Mouse (Mus musculus): ENCODE data around the gene Zbtb12. TPM values are rescaled to one million over a fixed set of nuclear protein-coding genes. Genes with fewer than 3 reads are reported as not detected.

The Zbtb12 gene
- total RNA-seq, 1 experiment: 9.4 TPM

DNA sequence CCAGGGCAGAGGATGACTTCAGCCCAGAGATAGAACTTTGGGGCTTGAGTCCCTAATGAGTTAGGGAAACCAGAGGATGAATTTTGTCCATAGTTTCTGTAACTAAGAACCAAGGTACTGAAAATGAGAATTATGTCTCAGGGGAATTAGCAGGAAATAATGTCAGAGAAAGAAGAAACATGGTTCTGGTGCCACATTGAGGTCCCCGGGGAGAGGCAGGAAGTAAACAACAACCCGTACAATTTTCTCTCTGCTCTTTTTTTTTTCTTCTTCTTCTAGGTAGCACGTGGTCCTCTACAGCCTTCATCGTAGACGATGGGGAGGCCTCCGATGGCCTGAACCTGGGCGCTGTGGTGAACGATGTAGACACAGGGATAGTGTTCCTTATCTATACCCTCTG lies 53.0 kb downstream of the Zbtb12 start:
- H3K4me3 ChIP-seq (ENCODE audit: insufficient read depth in 1 of 2, low read depth in 1 of 2, low read length in 2 of 2, poor library complexity in 1 of 2, severe bottlenecking in 1 of 2): no peak overlapping the region
- H3K9me3 ChIP-seq (ENCODE audit: control insufficient read depth, insufficient read depth, low read depth, low read length): no peaks in the 10 kb centered on the region
- H3K27ac ChIP-seq (ENCODE audit: insufficient read depth, low read depth, low read length, poor library complexity, severe bottlenecking): no peak overlapping the region
- no peak overlapping the region for H3K9ac ChIP-seq (ENCODE audit: insufficient read depth, low read depth, low read length, poor library complexity, severe bottlenecking)
- peaks cover 0 to 22% of the 10 kb centered on the region in 2 experiments; a peak in 2 of 4 replicates for H3K4me1 ChIP-seq (ENCODE audit: control insufficient read depth in 2 of 2, insufficient read depth in 2 of 2, low read length in 2 of 2, poor library complexity in 1 of 2)
- in situ Hi-C loops (cut with MboI; ENCODE audit: low sequenced_read_pairs in 2 of 2, unreplicated experiment in 2 of 2): no loop called here
- TF ChIP-seq ZNF384 (IDR thresholded peaks at IDR 0.05; ENCODE audit: low read depth, low read length) (no peak), HCFC1 (IDR thresholded peaks at IDR 0.05; ENCODE audit: borderline replicate concordance, insufficient read depth, low read length) (no peak), CHD2 (IDR thresholded peaks at IDR 0.05; ENCODE audit: low read depth, low read length) (no peak), MAFK (IDR thresholded peaks at IDR 0.05; ENCODE audit: insufficient read depth, low read depth, low read length) (no peak), ZC3H11A (IDR thresholded peaks at IDR 0.05; ENCODE audit: borderline replicate concordance, low read depth, low read length) (no peak)
- H3K36me3 ChIP-seq (ENCODE audit: control insufficient read depth, insufficient read depth, low read length, poor library complexity, severe bottlenecking): peaks cover 14% of the 10 kb centered on the region; the same call in 1 of the 2 replicates
- DNase-seq (ENCODE audit: low read depth, low spot score): no peak

DNA sequence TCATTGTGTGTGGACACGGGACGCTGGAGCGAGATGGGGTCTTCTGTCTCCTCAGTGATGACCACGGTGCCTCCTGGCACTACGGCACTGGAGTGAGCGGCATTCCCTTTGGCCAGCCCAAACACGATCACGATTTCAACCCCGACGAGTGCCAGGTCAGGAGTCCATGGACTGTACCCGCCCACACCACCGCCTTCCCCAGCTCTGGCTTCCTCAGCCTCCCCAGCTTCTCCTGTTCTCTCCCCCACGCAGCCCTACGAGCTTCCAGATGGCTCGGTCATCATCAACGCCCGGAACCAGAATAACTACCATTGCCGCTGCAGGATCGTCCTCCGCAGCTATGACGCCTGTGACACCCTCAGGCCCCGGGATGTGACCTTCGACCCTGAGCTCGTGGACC lies 54.7 kb downstream of the Zbtb12 start:
- Histone ChIP-seq H3K36me3 (ENCODE audit: control insufficient read depth, insufficient read depth, low read length, poor library complexity, severe bottlenecking) (peaks cover 14% of the 10 kb centered on the region; the same call in 1 of the 2 replicates), H3K9ac (ENCODE audit: insufficient read depth, low read depth, low read length, poor library complexity, severe bottlenecking) (peak overlapping the region; percentile 2; the same call in 1 of the 2 replicates), H3K4me3 (ENCODE audit: insufficient read depth in 1 of 2, low read depth in 1 of 2, low read length in 2 of 2, poor library complexity in 1 of 2, severe bottlenecking in 1 of 2) (peak overlapping the region; percentile 1 to 20; a peak in 1 of 4 replicates), H3K4me1 (ENCODE audit: control insufficient read depth in 2 of 2, insufficient read depth in 2 of 2, low read length in 2 of 2, poor library complexity in 1 of 2) (peaks cover 0 to 12% of the 10 kb centered on the region in 2 experiments; a peak in 2 of 4 replicates), H3K27ac (ENCODE audit: insufficient read depth, low read depth, low read length, poor library complexity, severe bottlenecking) (no peak overlapping the region), H3K9me3 (ENCODE audit: control insufficient read depth, insufficient read depth, low read depth, low read length) (no peaks in the 10 kb centered on the region)
- DNase-seq (ENCODE audit: low read depth, low spot score): no peak
- in situ Hi-C loops (cut with MboI; ENCODE audit: low sequenced_read_pairs in 2 of 2, unreplicated experiment in 2 of 2): no loop called here
- no peak for TF ChIP-seq HCFC1 (IDR thresholded peaks at IDR 0.05; ENCODE audit: borderline replicate concordance, insufficient read depth, low read length)
- no peak for TF ChIP-seq ZC3H11A (IDR thresholded peaks at IDR 0.05; ENCODE audit: borderline replicate concordance, low read depth, low read length)
- no peak for TF ChIP-seq CHD2 (IDR thresholded peaks at IDR 0.05; ENCODE audit: low read depth, low read length)
- no peak for TF ChIP-seq MAFK (IDR thresholded peaks at IDR 0.05; ENCODE audit: insufficient read depth, low read depth, low read length)
- no peak for TF ChIP-seq ZNF384 (IDR thresholded peaks at IDR 0.05; ENCODE audit: low read depth, low read length)

DNA sequence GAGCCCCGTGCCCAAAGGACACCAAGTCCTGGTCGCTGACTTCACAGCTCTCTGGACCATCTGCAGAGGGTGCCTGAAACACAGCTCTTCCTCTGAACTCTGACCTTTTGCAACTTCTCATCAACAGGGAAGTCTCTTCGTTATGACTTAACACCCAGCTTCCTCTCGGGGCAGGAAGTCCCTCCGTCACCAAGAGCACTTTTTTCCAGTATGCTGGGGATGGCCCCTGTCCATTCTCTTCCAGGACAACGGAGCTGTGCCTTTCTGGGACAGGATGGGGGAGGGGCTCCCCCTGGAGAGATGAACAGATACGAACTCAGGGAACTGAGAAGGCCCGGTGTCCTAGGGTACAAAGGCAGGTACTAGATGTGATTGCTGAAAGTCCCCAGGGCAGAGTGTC lies 55.5 kb downstream of the Zbtb12 start:
- Histone ChIP-seq H3K27ac (ENCODE audit: insufficient read depth, low read depth, low read length, poor library complexity, severe bottlenecking) (no peak overlapping the region), H3K4me3 (ENCODE audit: insufficient read depth in 1 of 2, low read depth in 1 of 2, low read length in 2 of 2, poor library complexity in 1 of 2, severe bottlenecking in 1 of 2) (no peak overlapping the region), H3K9ac (ENCODE audit: insufficient read depth, low read depth, low read length, poor library complexity, severe bottlenecking) (peak overlapping the region; percentile 4; the same call in 1 of the 2 replicates), H3K4me1 (ENCODE audit: control insufficient read depth in 2 of 2, insufficient read depth in 2 of 2, low read length in 2 of 2, poor library complexity in 1 of 2) (peaks cover 0 to 12% of the 10 kb centered on the region in 2 experiments; a peak in 2 of 4 replicates), H3K9me3 (ENCODE audit: control insufficient read depth, insufficient read depth, low read depth, low read length) (no peaks in the 10 kb centered on the region), H3K36me3 (ENCODE audit: control insufficient read depth, insufficient read depth, low read length, poor library complexity, severe bottlenecking) (peaks cover 14% of the 10 kb centered on the region; the same call in 1 of the 2 replicates)
- in situ Hi-C loops (cut with MboI; ENCODE audit: low sequenced_read_pairs in 2 of 2, unreplicated experiment in 2 of 2): no loop called here
- TF ChIP-seq MAFK (IDR thresholded peaks at IDR 0.05; ENCODE audit: insufficient read depth, low read depth, low read length): no peak
- TF ChIP-seq CHD2 (IDR thresholded peaks at IDR 0.05; ENCODE audit: low read depth, low read length): no peak
- TF ChIP-seq ZC3H11A (IDR thresholded peaks at IDR 0.05; ENCODE audit: borderline replicate concordance, low read depth, low read length): no peak
- no peak for TF ChIP-seq ZNF384 (IDR thresholded peaks at IDR 0.05; ENCODE audit: low read depth, low read length)
- no peak for TF ChIP-seq HCFC1 (IDR thresholded peaks at IDR 0.05; ENCODE audit: borderline replicate concordance, insufficient read depth, low read length)
- no peak for DNase-seq (ENCODE audit: low read depth, low spot score)

DNA sequence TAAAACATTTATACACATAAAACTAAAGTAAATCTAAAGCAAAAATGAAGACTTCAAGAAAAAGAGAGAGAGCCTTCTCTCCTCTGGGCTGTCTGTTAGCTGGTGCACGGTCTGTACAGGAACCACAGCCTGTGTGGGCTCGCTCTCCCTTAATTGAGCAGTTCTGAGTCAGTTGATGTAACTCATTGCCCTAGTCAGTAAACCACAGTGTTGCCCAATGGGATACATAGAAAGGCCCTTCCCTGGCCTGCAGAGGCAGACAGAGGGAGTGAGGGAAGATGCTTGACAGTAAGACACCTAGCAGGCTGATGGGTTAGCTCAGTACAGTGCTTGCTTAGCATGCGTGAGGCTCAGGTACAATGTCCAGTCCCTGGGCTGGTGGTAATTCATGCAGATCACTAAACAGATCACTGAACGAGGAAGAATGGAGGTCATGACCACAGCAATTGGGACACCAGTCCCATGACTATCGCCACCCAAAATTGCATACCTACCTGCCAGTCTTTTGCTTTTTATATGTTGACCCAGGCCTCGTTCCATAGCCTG lies 58.8 kb downstream of the Zbtb12 start:
- no peak overlapping the region for H3K9ac ChIP-seq (ENCODE audit: insufficient read depth, low read depth, low read length, poor library complexity, severe bottlenecking)
- in situ Hi-C loops (cut with MboI; ENCODE audit: low sequenced_read_pairs in 2 of 2, unreplicated experiment in 2 of 2): no loop called here
- no peak overlapping the region for H3K4me3 ChIP-seq (ENCODE audit: insufficient read depth in 1 of 2, low read depth in 1 of 2, low read length in 2 of 2, poor library complexity in 1 of 2, severe bottlenecking in 1 of 2)
- H3K36me3 ChIP-seq (ENCODE audit: control insufficient read depth, insufficient read depth, low read length, poor library complexity, severe bottlenecking): peaks cover 12% of the 10 kb centered on the region; the same call in 1 of the 2 replicates
- H3K9me3 ChIP-seq (ENCODE audit: control insufficient read depth, insufficient read depth, low read depth, low read length): no peaks in the 10 kb centered on the region
- DNase-seq (ENCODE audit: low read depth, low spot score): no peak
- TF ChIP-seq MAFK (IDR thresholded peaks at IDR 0.05; ENCODE audit: insufficient read depth, low read depth, low read length) (no peak), ZC3H11A (IDR thresholded peaks at IDR 0.05; ENCODE audit: borderline replicate concordance, low read depth, low read length) (no peak), HCFC1 (IDR thresholded peaks at IDR 0.05; ENCODE audit: borderline replicate concordance, insufficient read depth, low read length) (no peak), ZNF384 (IDR thresholded peaks at IDR 0.05; ENCODE audit: low read depth, low read length) (no peak), CHD2 (IDR thresholded peaks at IDR 0.05; ENCODE audit: low read depth, low read length) (no peak)
- peaks cover 0 to 10% of the 10 kb centered on the region in 2 experiments; a peak in 2 of 4 replicates for H3K4me1 ChIP-seq (ENCODE audit: control insufficient read depth in 2 of 2, insufficient read depth in 2 of 2, low read length in 2 of 2, poor library complexity in 1 of 2)
- H3K27ac ChIP-seq (ENCODE audit: insufficient read depth, low read depth, low read length, poor library complexity, severe bottlenecking): no peak overlapping the region

Measured in ES-E14 (cell line).